Mouse (Mus musculus): ENCODE results near the gene Tbc1d2b. TPM values are rescaled to one million over a fixed set of nuclear protein-coding genes. Genes with fewer than 3 reads are reported as not detected.
A peak's percentile ranks its signal among the peaks of the same experiment; 100 is the strongest.

Gene Tbc1d2b
- polyA plus RNA-seq, 1 experiment from 2014 or later = 9.6 TPM

DNA sequence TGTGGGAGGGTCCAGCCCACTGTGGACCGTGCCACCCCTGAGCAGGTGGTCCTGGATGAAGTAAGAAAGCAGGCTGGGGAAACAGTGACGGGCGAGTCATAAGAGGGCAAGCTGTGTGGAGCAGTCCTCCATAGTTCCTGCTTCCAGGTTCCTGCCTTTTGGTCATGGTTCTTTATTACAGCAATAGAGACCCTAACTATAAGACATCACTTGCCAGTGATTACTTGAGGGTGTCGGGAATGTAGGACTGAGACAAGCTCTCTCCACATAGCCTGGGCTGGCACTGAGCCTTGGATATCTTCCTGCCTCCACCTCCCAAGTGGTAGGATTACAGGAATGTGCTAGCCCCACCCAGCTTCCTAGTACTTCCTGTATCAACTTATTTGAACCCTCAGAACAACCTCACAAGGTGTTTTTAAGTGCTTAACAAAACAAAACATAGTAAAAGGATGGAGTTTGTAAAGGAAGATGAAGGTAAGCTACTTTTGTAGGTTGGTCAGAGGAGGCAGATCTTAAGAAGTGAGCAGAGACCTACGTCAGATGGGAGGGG is 1.0 kb upstream of the Tbc1d2b start:
- no peak for ATAC-seq (ENCODE audit: insufficient number of reproducible peaks, low FRiP score, low TSS enrichment, low read depth)
- Histone ChIP-seq H3K36me3 (ENCODE audit: control insufficient read depth, insufficient read depth, low read length) (no peaks in the 10 kb centered on the region), H3K4me3 (ENCODE audit: low read depth, low read length) (no peak overlapping the region), H3K9me3 (ENCODE audit: control insufficient read depth, low read length) (no peaks in the 10 kb centered on the region), H3K9ac (ENCODE audit: low read length) (no peak overlapping the region), H3K4me2 (ENCODE audit: low read depth, severe bottlenecking) (no peak overlapping the region), H3K27ac (replicated peaks; ENCODE audit: low read depth, low read length) (no peak overlapping the region), H3K27me3 (ENCODE audit: control insufficient read depth, insufficient read depth, low read length) (no peaks in the 10 kb centered on the region), H3K4me1 (ENCODE audit: control insufficient read depth, insufficient read depth, low read length) (peaks cover 7% of the 10 kb centered on the region; the same call in 1 of the 2 replicates)
- peak; percentile 18 for DNase-seq (ENCODE audit: low spot score)
- WGBS = 62% methylated on average over 5 of the region's 5 CpGs

- no peak for DNase-seq (ENCODE audit: low spot score)
- Histone ChIP-seq H3K9ac (ENCODE audit: low read length) (no peak overlapping the region), H3K4me1 (ENCODE audit: control insufficient read depth, insufficient read depth, low read length) (peaks cover 7% of the 10 kb centered on the region; the same call in 1 of the 2 replicates), H3K36me3 (ENCODE audit: control insufficient read depth, insufficient read depth, low read length) (no peaks in the 10 kb centered on the region), H3K4me3 (ENCODE audit: low read depth, low read length) (peak overlapping the region; percentile 75), H3K4me2 (ENCODE audit: low read depth, severe bottlenecking) (peak overlapping the region; percentile 87), H3K27me3 (ENCODE audit: control insufficient read depth, insufficient read depth, low read length) (no peaks in the 10 kb centered on the region), H3K27ac (replicated peaks; ENCODE audit: low read depth, low read length) (no peak overlapping the region), H3K9me3 (ENCODE audit: control insufficient read depth, low read length) (no peaks in the 10 kb centered on the region)
- 20% methylated on average over 11 of the region's 11 CpGs for WGBS
- 0 out of 2 replicates have a peak, but pooled peaks have one; percentile 11 for ATAC-seq (ENCODE audit: insufficient number of reproducible peaks, low FRiP score, low TSS enrichment, low read depth)
Observed at GRCm38 (mm10) chr9:90270944-90271295, 316 bp upstream of the Tbc1d2b start.

DNA sequence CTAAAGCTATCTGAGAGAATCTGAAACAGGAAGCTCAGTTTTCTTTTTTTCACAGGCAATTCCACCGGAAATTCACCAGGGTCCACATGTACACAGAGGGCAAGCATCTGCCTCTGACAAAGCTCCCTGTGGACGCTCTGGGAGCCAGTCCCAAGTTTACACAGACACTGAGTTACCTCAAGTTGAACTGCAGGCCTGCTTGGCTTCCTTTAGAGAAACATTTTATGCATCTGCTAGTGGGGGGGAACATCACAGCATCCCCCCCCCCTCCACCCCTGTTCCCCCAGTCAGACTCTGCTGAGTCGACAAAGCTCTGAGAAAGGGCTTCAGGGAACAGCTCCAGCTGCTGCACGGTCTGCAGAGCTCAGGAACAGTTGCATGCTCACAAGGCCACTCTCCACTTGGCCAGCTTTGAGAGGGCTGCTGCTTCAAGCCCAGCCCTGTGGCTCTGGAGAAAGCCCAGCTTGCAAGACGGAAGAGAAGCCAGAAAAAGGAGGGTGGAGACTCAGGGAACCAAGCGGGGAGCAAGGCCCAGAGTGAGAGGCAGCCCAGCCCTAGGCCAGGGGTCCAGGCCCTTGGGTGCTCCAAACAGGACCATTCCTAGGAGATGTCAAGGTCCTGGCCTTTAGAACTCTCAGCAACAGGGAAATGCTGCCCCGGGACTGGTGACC is 1.5 kb downstream of the Tbc1d2b start:
- 45% methylated on average over 7 of the region's 7 CpGs for WGBS
- H3K4me1 ChIP-seq (ENCODE audit: control insufficient read depth, insufficient read depth, low read length) = peaks cover 7% of the 10 kb centered on the region; the same call in 1 of the 2 replicates
- H3K4me2 ChIP-seq (ENCODE audit: low read depth, severe bottlenecking) = peak overlapping the region; percentile 87
- peak overlapping the region; percentile 75 for H3K4me3 ChIP-seq (ENCODE audit: low read depth, low read length)
- H3K27ac ChIP-seq (replicated peaks; ENCODE audit: low read depth, low read length) = no peak overlapping the region
- 0 out of 2 replicates have a peak, but pooled peaks have one; percentile 1 for ATAC-seq (ENCODE audit: insufficient number of reproducible peaks, low FRiP score, low TSS enrichment, low read depth)
- no peak overlapping the region for H3K9ac ChIP-seq (ENCODE audit: low read length)
- no peak for DNase-seq (ENCODE audit: low spot score)
- H3K36me3 ChIP-seq (ENCODE audit: control insufficient read depth, insufficient read depth, low read length) = no peaks in the 10 kb centered on the region
- no peaks in the 10 kb centered on the region for H3K9me3 ChIP-seq (ENCODE audit: control insufficient read depth, low read length)
- no peaks in the 10 kb centered on the region for H3K27me3 ChIP-seq (ENCODE audit: control insufficient read depth, insufficient read depth, low read length)

GRCm38 (mm10) chr9:90266926-90267325 is 3.7 kb downstream of the Tbc1d2b start:
- 91% methylated on average over 10 of the region's 10 CpGs for WGBS
- no peak overlapping the region for H3K27ac ChIP-seq (replicated peaks; ENCODE audit: low read depth, low read length)
- ATAC-seq (ENCODE audit: insufficient number of reproducible peaks, low FRiP score, low TSS enrichment, low read depth) = no peak

GRCm38 (mm10) chr9:90266059-90266458 is 4.5 kb downstream of the Tbc1d2b start:
- no peak overlapping the region for H3K4me2 ChIP-seq (ENCODE audit: low read depth, severe bottlenecking)
- WGBS = 89% methylated on average over 10 of the region's 10 CpGs
- no peaks in the 10 kb centered on the region for H3K36me3 ChIP-seq (ENCODE audit: control insufficient read depth, insufficient read depth, low read length)
- DNase-seq (ENCODE audit: low spot score) (no peak), ATAC-seq (ENCODE audit: insufficient number of reproducible peaks, low FRiP score, low TSS enrichment, low read depth) (no peak)
- no peak overlapping the region for H3K27ac ChIP-seq (replicated peaks; ENCODE audit: low read depth, low read length)
- H3K4me3 ChIP-seq (ENCODE audit: low read depth, low read length) = no peak overlapping the region
- H3K27me3 ChIP-seq (ENCODE audit: control insufficient read depth, insufficient read depth, low read length) = no peaks in the 10 kb centered on the region
- H3K9me3 ChIP-seq (ENCODE audit: control insufficient read depth, low read length) = no peaks in the 10 kb centered on the region
- H3K9ac ChIP-seq (ENCODE audit: low read length) = no peak overlapping the region
- peaks cover 7% of the 10 kb centered on the region; the same call in 1 of the 2 replicates for H3K4me1 ChIP-seq (ENCODE audit: control insufficient read depth, insufficient read depth, low read length)

More at GRCm38 (mm10) chr9:90266926-90267325, 3.7 kb downstream of the Tbc1d2b start:
- Histone ChIP-seq H3K36me3 (ENCODE audit: control insufficient read depth, insufficient read depth, low read length) (no peaks in the 10 kb centered on the region), H3K4me3 (ENCODE audit: low read depth, low read length) (no peak overlapping the region), H3K4me2 (ENCODE audit: low read depth, severe bottlenecking) (no peak overlapping the region), H3K9me3 (ENCODE audit: control insufficient read depth, low read length) (no peaks in the 10 kb centered on the region), H3K27me3 (ENCODE audit: control insufficient read depth, insufficient read depth, low read length) (no peaks in the 10 kb centered on the region), H3K9ac (ENCODE audit: low read length) (no peak overlapping the region), H3K4me1 (ENCODE audit: control insufficient read depth, insufficient read depth, low read length) (peaks cover 7% of the 10 kb centered on the region; the same call in 1 of the 2 replicates)
- DNase-seq (ENCODE audit: low spot score) = no peak

- H3K27ac ChIP-seq (replicated peaks; ENCODE audit: low read depth, low read length) = no peak overlapping the region
- H3K9me3 ChIP-seq (ENCODE audit: control insufficient read depth, low read length) = no peaks in the 10 kb centered on the region
- H3K9ac ChIP-seq (ENCODE audit: low read length) = no peak overlapping the region
- peaks cover 7% of the 10 kb centered on the region; the same call in 1 of the 2 replicates for H3K4me1 ChIP-seq (ENCODE audit: control insufficient read depth, insufficient read depth, low read length)
- H3K27me3 ChIP-seq (ENCODE audit: control insufficient read depth, insufficient read depth, low read length) = no peaks in the 10 kb centered on the region
- ATAC-seq (ENCODE audit: insufficient number of reproducible peaks, low FRiP score, low TSS enrichment, low read depth) (no peak), DNase-seq (ENCODE audit: low spot score) (no peak)
- no peaks in the 10 kb centered on the region for H3K36me3 ChIP-seq (ENCODE audit: control insufficient read depth, insufficient read depth, low read length)
- H3K4me2 ChIP-seq (ENCODE audit: low read depth, severe bottlenecking) = no peak overlapping the region
- WGBS = 84% methylated on average over 5 of the region's 5 CpGs
- no peak overlapping the region for H3K4me3 ChIP-seq (ENCODE audit: low read depth, low read length)
Observed at GRCm38 (mm10) chr9:90265322-90266039, 5.1 kb downstream of the Tbc1d2b start.

DNA sequence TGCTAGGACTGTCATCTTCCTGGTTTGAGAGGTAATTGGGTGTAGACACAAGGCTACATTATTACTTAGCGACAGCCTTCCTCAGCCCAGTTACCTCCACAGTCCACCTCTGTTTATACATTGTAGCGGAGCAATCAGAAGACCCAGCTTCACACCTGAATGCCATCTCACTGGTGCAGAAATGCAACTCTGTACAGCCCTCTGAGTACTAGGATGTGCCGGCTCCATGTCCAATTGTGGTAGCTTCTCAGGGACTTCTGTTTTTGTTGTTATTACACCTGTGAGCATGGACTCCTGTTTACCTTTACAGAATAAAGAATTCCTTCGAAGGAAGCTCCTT is 7.3 kb downstream of the Tbc1d2b start:
- H3K4me3 ChIP-seq (ENCODE audit: low read depth, low read length) = no peak overlapping the region
- ATAC-seq (ENCODE audit: insufficient number of reproducible peaks, low FRiP score, low TSS enrichment, low read depth) (no peak), DNase-seq (ENCODE audit: low spot score) (no peak)
- no peaks in the 10 kb centered on the region for H3K4me1 ChIP-seq (ENCODE audit: control insufficient read depth, insufficient read depth, low read length)
- H3K9me3 ChIP-seq (ENCODE audit: control insufficient read depth, low read length) = no peaks in the 10 kb centered on the region
- H3K9ac ChIP-seq (ENCODE audit: low read length) = no peak overlapping the region
- 91% methylated on average over 4 of the region's 4 CpGs for WGBS
- H3K27ac ChIP-seq (replicated peaks; ENCODE audit: low read depth, low read length) = no peak overlapping the region
- no peaks in the 10 kb centered on the region for H3K27me3 ChIP-seq (ENCODE audit: control insufficient read depth, insufficient read depth, low read length)
- no peaks in the 10 kb centered on the region for H3K36me3 ChIP-seq (ENCODE audit: control insufficient read depth, insufficient read depth, low read length)
- H3K4me2 ChIP-seq (ENCODE audit: low read depth, severe bottlenecking) = no peak overlapping the region

GRCm38 (mm10) chr9:90262591-90263339 is 7.8 kb downstream of the Tbc1d2b start:
- whole genome bisulfite sequencing = 92% methylated on average over 7 of the region's 7 CpGs
- Histone ChIP-seq H3K36me3 (ENCODE audit: control insufficient read depth, insufficient read depth, low read length) (no peaks in the 10 kb centered on the region), H3K9me3 (ENCODE audit: control insufficient read depth, low read length) (no peaks in the 10 kb centered on the region), H3K4me1 (ENCODE audit: control insufficient read depth, insufficient read depth, low read length) (no peaks in the 10 kb centered on the region), H3K9ac (ENCODE audit: low read length) (no peak overlapping the region), H3K4me2 (ENCODE audit: low read depth, severe bottlenecking) (no peak overlapping the region), H3K4me3 (ENCODE audit: low read depth, low read length) (no peak overlapping the region), H3K27ac (replicated peaks; ENCODE audit: low read depth, low read length) (no peak overlapping the region), H3K27me3 (ENCODE audit: control insufficient read depth, insufficient read depth, low read length) (no peaks in the 10 kb centered on the region)
- no peak for DNase-seq (ENCODE audit: low spot score)
- ATAC-seq (ENCODE audit: insufficient number of reproducible peaks, low FRiP score, low TSS enrichment, low read depth) = no peak

Measured in limb, embryonic 11.5 days (tissue).